Mouse (Mus musculus): ENCODE measurements around the gene Marveld1.
A peak's percentile ranks its signal among the peaks of the same experiment; 100 is the strongest.

Marveld1 gene

DNA sequence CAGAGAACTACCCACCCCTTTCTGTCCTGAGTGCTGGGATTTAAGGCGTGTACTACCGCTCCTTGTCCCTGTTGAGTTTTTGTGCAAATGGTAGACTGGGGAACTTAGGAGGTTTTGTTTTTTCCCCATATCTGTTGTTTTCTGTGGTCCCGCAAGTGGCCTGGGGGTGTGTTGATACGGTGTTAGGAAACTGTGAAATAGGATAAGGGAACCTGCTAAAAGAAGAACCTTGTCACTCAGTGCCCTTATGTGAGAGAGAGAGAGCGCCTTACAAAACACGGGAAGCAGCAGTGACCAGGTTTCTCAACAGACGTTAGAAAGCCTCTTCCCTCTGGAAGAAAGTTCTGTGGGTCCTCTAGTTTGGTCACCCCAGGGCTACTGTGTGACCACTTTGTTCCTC lies 29.6 kb downstream of the Marveld1 start:
- no peak for DNase-seq (ENCODE audit: low read depth, low spot score)
- no peaks in the 10 kb centered on the region for H3K27me3 ChIP-seq (ENCODE audit: control insufficient read depth, insufficient read depth, low read length, poor library complexity, severe bottlenecking)
- peaks cover 5% of the 10 kb centered on the region; the same call in 1 of the 2 replicates for H3K36me3 ChIP-seq (ENCODE audit: control insufficient read depth, insufficient read depth, low read length, poor library complexity, severe bottlenecking)

DNA sequence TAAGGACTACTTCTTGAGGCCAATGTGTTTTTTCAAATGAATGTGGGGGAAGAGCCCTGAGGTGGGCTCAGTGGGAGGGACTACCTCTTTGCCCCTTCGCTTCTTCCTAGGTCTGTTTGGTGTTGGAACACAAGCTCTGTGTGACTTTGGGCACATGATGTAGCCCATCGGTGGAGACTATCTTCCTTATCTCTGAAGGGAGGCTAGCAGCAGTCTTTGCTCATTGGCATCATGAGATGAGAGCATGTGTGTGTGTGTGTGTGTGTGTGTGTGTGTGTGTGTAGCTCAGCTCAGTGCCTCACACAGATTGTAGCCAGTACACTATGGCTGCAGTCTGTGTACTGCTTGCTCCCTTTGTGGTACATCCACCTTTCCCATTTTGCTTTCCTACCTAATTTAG lies 30.3 kb downstream of the Marveld1 start:
- Histone ChIP-seq H3K27me3 (ENCODE audit: control insufficient read depth, insufficient read depth, low read length, poor library complexity, severe bottlenecking) (no peaks in the 10 kb centered on the region), H3K36me3 (ENCODE audit: control insufficient read depth, insufficient read depth, low read length, poor library complexity, severe bottlenecking) (peaks cover 5% of the 10 kb centered on the region; the same call in 1 of the 2 replicates)
- no peak for DNase-seq (ENCODE audit: low read depth, low spot score)

DNA sequence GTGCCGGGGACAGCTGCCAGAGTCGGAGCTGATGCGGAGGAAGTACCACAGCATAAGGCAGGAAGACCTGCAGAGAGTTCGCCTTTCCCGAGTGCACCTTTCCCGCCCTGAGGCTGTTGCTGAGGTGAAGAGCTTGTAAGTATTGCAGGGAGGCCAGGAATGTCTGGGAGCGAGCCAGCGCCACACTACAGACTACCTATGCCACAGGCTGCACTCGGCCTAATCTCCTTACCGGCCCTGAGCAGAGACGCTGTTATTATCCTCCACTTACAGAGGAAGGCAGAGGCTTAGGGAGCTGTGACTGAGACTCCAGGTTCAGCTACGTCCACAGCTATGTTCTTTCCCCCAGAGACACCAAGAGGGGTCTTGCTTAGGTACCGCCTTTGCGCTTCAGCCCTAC lies 32.2 kb downstream of the Marveld1 start:
- no peak for DNase-seq (ENCODE audit: low read depth, low spot score)

DNA sequence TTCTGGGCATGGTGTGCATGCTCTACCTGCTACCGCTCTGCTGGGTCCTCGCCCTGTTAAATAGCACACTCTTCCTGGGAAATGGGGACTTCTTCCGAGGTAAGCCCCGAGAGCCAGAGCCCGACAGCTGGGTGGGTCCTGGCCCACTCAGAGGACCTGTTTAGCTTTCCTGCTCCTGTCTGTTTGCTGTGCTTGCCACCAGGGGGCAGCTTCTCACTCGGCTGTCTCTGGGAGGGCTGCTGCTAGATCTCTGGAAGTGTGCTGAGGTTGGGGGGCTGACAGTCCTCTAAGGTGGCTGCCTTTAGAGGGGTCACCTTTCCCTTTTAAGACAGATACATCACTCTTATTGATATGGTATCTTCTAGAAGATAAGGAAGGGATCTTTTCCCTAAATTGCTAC lies 35.5 kb downstream of the Marveld1 start:
- Histone ChIP-seq H3K27me3 (ENCODE audit: control insufficient read depth, insufficient read depth, low read length, poor library complexity, severe bottlenecking) (no peaks in the 10 kb centered on the region), H3K36me3 (ENCODE audit: control insufficient read depth, insufficient read depth, low read length, poor library complexity, severe bottlenecking) (peaks cover 8% of the 10 kb centered on the region)
- DNase-seq (ENCODE audit: low read depth, low spot score) = peak; percentile 21

More for the DNA sequence above, 32.2 kb downstream of the Marveld1 start:
- Histone ChIP-seq H3K27me3 (ENCODE audit: control insufficient read depth, insufficient read depth, low read length, poor library complexity, severe bottlenecking) (no peaks in the 10 kb centered on the region), H3K36me3 (ENCODE audit: control insufficient read depth, insufficient read depth, low read length, poor library complexity, severe bottlenecking) (peaks cover 10% of the 10 kb centered on the region)

DNA sequence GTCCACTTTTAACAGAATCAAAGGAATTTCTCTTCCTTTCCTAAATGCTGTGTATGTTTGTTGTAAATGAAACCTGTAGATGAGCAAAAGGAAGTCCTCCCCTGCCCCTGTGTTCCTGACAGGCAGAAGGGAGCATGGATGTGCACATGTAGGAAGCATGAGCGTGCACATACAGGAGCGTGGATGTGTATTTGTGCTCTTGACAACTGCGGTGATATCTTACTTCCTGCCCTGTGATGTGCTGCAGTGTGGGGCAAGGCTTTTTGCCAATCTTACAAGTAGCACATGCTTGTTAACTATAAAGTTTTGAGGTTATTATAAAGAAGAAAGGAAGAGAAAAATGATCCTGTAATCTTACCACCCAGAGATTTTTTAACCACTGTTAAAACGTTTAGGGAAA lies 42.5 kb downstream of the Marveld1 start:
- Histone ChIP-seq H3K27me3 (ENCODE audit: control insufficient read depth, insufficient read depth, low read length, poor library complexity, severe bottlenecking) (no peaks in the 10 kb centered on the region), H3K36me3 (ENCODE audit: control insufficient read depth, insufficient read depth, low read length, poor library complexity, severe bottlenecking) (no peaks in the 10 kb centered on the region; the same call in none of the 2 replicates)
- DNase-seq (ENCODE audit: low read depth, low spot score) = no peak

DNA sequence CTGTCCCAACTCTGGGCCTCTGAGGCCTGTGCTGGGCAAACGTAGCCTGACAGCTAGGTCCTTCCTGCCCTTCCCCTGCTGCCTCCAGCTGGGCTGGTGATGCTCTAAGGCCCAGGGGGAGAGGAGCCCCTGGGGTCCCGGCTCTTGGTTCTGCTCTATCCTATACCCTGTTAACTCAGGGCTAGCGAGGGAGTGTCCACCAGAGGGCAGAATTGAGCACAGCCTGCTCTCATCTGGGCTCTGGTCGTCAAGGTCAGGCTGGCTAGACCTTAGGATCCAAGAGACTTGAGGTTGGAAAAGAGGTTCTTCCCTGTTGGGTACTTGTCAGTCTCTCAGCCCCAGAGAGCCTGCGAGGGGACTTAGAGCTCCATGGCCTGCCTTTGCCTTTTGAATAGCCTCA lies 43.3 kb downstream of the Marveld1 start:
- DNase-seq (ENCODE audit: low read depth, low spot score) = peak; percentile 69
- no peaks in the 10 kb centered on the region; the same call in none of the 2 replicates for H3K36me3 ChIP-seq (ENCODE audit: control insufficient read depth, insufficient read depth, low read length, poor library complexity, severe bottlenecking)
- H3K27me3 ChIP-seq (ENCODE audit: control insufficient read depth, insufficient read depth, low read length, poor library complexity, severe bottlenecking) = no peaks in the 10 kb centered on the region

DNA sequence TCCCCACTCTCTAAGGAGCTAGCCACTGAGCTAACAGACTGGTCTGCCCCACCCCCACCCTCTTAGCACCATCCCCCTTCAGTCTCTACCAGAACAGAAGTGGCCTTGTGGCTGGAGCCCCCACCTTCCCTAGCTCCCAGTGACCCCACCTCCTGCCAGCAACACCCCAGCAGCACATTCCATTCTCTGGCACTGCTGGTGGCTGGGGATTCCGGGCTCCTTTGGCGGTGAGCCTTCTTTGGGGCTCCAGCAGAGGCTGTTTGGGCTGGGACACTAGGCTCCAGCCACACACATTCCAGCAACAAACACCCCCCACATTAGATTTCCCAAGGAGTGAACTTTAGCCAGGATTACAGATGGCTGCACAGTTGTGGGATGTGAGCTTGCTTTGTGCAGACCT lies 46.1 kb downstream of the Marveld1 start:
- DNase-seq (ENCODE audit: low read depth, low spot score) = no peak
- no peaks in the 10 kb centered on the region; the same call in 1 of the 2 replicates for H3K36me3 ChIP-seq (ENCODE audit: control insufficient read depth, insufficient read depth, low read length, poor library complexity, severe bottlenecking)
- H3K27me3 ChIP-seq (ENCODE audit: control insufficient read depth, insufficient read depth, low read length, poor library complexity, severe bottlenecking) = no peaks in the 10 kb centered on the region

DNA sequence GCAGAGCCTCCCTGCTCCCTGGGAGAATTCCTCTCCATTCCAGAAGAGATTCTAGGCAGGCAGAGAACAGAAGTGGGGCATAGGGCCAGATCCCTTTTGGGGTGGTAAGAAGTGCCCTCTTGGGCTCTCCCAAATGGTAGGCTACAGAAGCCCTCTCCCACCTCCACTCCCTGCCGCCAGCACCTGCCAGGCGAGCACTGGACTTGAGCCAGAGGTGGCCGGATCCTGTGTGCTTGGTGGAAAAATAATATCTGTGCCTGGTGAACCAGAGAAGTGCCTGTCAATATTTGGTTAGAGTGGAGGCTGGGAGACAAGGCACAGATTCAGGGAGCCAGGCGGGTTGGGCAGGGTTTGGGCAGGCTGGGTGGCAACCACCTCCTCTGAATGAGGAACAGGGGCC lies 49.2 kb downstream of the Marveld1 start:
- Histone ChIP-seq H3K27me3 (ENCODE audit: control insufficient read depth, insufficient read depth, low read length, poor library complexity, severe bottlenecking) (no peaks in the 10 kb centered on the region), H3K36me3 (ENCODE audit: control insufficient read depth, insufficient read depth, low read length, poor library complexity, severe bottlenecking) (no peaks in the 10 kb centered on the region; the same call in 1 of the 2 replicates)
- no peak for DNase-seq (ENCODE audit: low read depth, low spot score)

DNA sequence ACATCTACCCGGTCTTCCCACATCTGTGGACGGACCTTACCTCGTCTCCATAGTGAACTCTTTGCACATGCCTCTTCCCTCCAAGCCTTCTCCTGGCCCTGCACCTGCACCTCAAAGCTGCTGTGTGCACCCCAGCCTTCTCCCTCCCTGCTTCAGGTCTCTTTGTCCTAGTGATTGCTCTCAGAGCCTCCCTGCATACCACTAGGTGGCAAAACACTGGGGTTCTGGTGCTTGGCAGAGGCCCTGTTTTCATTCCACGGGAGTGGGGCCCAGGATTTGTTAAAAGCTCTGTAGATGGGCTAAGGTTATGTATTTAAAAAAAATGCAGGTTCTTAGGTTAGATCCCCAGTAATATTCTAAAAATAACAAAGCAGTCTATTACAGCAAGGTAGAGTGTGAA lies 49.9 kb downstream of the Marveld1 start:
- no peaks in the 10 kb centered on the region for H3K36me3 ChIP-seq (ENCODE audit: control insufficient read depth, insufficient read depth, low read length, poor library complexity, severe bottlenecking)
- H3K27me3 ChIP-seq (ENCODE audit: control insufficient read depth, insufficient read depth, low read length, poor library complexity, severe bottlenecking) = no peaks in the 10 kb centered on the region

DNA sequence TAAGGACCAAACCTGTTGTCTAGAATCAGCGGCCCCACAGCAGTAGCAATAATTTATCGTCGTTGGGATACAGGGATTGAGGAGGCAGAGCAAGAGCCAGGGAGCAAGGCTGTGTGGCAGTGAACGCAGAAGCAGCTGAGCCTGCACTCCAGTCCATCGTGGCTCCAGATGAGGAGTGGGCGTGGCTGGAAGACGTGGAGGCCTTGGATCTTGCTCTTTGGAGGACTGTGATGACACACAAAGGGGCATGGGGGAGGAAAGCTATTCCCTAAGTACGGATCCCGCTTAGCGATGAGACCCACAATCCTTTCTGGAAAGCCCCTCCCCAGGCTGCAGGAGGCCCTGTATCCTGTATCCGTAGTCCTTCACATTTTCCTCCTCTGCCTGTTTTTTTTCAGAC lies 50.8 kb downstream of the Marveld1 start:
- no peak for DNase-seq (ENCODE audit: low read depth, low spot score)
- Histone ChIP-seq H3K36me3 (ENCODE audit: control insufficient read depth, insufficient read depth, low read length, poor library complexity, severe bottlenecking) (no peaks in the 10 kb centered on the region), H3K27me3 (ENCODE audit: control insufficient read depth, insufficient read depth, low read length, poor library complexity, severe bottlenecking) (no peaks in the 10 kb centered on the region)

More for the DNA sequence above, 49.9 kb downstream of the Marveld1 start:
- no peak for DNase-seq (ENCODE audit: low read depth, low spot score)

All from splenic B cell, adult 2 months (primary cell).